ENCODE assay signal across 8 mouse cellular contexts in the genomic region with DNA sequence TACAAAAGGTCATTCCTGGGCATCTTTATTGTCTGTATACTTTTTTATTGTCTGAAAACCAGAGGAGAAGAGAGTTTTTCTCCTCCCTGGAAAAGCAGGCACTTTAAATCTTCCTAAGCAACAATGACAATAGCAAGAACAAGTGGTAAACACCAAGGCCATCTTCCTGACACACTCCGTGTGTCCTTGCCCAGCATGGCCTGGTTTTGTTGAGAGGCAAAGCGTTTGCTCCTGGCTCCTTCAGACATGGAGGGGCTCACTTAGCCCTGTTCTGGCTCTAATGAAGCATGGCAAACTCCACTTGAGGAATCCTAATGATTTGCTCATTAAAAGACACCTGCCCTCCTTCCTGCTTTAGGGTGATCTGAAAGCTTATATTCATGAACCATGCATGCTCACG.
"Had no signal": no experiment of that assay in that cellular context is flagged by ENCODE, and none has a peak within 500 bp of the region (broad histone marks: within the 10 kb centered on the region; RNA-seq: fewer than 3 reads in every experiment).

No protein-coding gene starts in this region.

- DNase-seq: liver, postnatal 0 days; lung, adult 2 months; lung, postnatal 14 days; lung, postnatal 36 days; right cerebral cortex, postnatal 14 days; thymus, adult 2 months; thymus, postnatal 25 days; thymus, postnatal 4 days had no signal
